Mouse (Mus musculus): ENCODE measurements at regions not wholly inside any gene's neighbourhood (a gene's known extent, or its start where the extent isn't known, plus 50 kb on each side); places are given as distances from the start of the nearest gene placed in this dataset.

DNA sequence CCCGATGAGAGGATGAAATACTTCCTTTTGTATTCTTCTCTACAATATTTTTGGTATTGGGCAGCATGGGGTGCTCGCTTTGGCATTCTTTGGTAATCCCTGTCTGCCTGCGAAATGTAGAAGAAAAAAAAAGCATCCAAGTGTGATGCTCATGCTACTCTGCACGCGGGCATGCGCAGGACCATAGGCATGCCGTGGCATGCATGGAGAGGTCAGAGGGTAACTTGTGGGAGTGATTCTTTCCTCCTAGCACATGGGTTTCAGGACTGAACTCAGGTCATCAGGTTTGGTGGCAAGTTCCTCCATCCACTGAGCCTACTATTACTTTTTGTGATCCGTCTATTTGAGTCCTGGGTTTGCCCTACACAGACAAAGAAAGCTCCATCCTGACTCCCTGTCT is 74.3 kb downstream of the Gm525 start:
- DNase-seq (ENCODE audit: low spot score) = no peak

DNA sequence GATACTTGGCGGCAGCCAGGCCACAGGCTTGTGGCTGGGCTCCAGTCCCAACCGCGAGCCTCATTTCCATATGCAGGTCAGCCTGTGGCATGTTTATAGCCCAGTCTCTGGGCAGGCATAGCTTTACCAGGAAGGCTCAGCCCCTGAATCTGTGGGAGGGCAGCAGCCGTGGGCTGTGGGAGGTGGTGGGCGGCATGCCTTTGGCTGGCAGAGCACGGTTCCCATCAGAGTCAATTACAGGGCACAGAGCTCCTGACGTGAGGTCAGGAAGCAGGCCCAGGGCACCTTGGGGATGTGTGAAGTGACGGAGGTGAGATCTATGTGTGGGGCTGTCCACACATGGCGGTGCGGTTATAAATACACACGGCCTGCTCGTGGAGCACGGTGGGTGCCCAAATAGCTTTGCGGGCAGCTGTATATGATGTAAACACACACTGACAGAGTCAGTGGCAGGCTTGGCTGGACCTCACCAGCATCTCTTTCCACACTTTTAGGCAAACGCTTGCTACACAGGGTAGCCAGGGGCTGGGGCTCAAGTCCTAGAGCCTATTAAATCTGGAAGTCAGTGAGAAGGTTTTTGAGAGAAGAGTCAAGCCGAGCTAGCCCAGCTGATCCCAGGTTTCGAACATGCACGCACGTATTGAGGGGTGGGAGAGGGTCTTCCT is 71.8 kb downstream of the Gm525 start:
- no peak for DNase-seq (ENCODE audit: low spot score)

DNA sequence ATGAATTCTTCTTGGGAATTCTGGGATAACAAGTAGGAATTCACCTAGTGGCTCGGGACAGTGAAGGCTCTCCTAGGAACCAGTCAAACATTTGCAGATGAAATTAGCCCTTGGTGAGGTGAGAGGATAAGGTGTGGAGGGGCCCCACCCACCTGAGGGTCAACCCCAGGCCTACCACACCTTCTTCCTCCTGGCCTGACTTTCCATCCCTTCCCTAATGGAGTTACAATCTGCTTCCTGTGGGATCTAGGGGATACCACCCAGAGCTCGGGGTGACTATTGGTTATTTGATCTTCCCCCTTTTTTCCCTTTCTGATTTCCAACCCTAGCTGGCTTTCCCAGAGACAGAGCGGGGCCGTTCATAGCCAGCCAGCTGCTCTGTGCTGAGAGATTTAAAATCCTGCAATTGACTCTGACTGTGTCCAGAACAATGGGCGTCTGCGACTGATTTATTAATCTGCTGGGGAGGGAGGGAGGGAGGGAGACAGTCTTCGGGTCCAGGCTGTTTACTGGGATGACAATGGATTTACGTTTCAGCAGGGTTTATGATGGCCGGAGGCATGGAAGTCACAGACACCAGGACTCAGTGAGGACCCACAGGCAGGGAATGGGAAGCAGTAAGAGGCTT is 69.0 kb downstream of the Gm525 start:
- no peak for DNase-seq (ENCODE audit: low spot score)
